Mouse (Mus musculus) MEL (cell line): ENCODE data around the gene Prkar1a. TPM values are rescaled to one million over a fixed set of nuclear protein-coding genes. Genes with fewer than 3 reads are reported as not detected.

Experiments
- DNase-seq: peaks from one replicate; pipeline ENCODE4 v3.0.0; 2011; ENCODE audit warnings: low read depth, low spot score
- H3K27ac ChIP-seq: 2 replicates; pipeline ENCODE4 v1.5.1; 2012; ENCODE audit warnings: low read depth, mild to moderate bottlenecking, control low read depth, low read length, moderate library complexity; ENCODE audit not compliant: control insufficient read depth
- H3K27me3 ChIP-seq, 2 experiments: fragments of 150-350 bp in 1 of 2; sonication (generic) in 1 of 2; 2 replicates each; pipeline ENCODE4 v1.6.1; 2012; ENCODE audit warnings: low read length in 2 of 2, mild to moderate bottlenecking in 2 of 2, improper control_type of control experiment in 1 of 2, moderate library complexity in 1 of 2; ENCODE audit not compliant: insufficient read depth in 2 of 2, control insufficient read depth in 1 of 2
- H3K36me3 ChIP-seq, 2 experiments: 2 replicates each; pipeline ENCODE4 v1.6.1; 2012 to 2014; ENCODE audit warnings: low read length in 2 of 2, improper control_type of control experiment in 1 of 2, inconsistent platforms in 1 of 2, mild to moderate bottlenecking in 1 of 2; ENCODE audit not compliant: insufficient read depth in 2 of 2, control insufficient read depth in 1 of 2
- H3K4me1 ChIP-seq, 2 experiments: fragments of 150-350 bp in 1 of 2; sonication (generic) in 1 of 2; 2 replicates each; pipeline ENCODE4 v1.6.1; 2012; ENCODE audit warnings: low read length in 2 of 2, improper control_type of control experiment in 1 of 2, mild to moderate bottlenecking in 1 of 2; ENCODE audit not compliant: insufficient read depth in 2 of 2, control insufficient read depth in 1 of 2
- H3K4me3 ChIP-seq, 2 experiments: fragments of 150-350 bp in 1 of 2; sonication (generic) in 1 of 2; 2 replicates each; pipeline ENCODE4 v1.5.1; 2012; ENCODE audit warnings: low read depth in 2 of 2, low read length in 2 of 2, mild to moderate bottlenecking in 2 of 2, moderate library complexity in 2 of 2, control low read depth in 1 of 2, improper control_type of control experiment in 1 of 2; ENCODE audit not compliant: control insufficient read depth in 1 of 2, insufficient read depth in 1 of 2
- H3K79me2 ChIP-seq: 2 replicates; pipeline ENCODE4 v1.6.1; 2012; ENCODE audit warnings: mild to moderate bottlenecking, low read length, moderate library complexity; ENCODE audit not compliant: control insufficient read depth, poor library complexity, insufficient read depth
- H3K9ac ChIP-seq: 2 replicates; pipeline ENCODE4 v1.6.1; 2012; ENCODE audit warnings: low read depth, mild to moderate bottlenecking, control low read depth, low read length, moderate library complexity; ENCODE audit not compliant: control insufficient read depth, poor library complexity, severe bottlenecking
- H3K9me3 ChIP-seq: fragments of 150-350 bp; sonication (generic); replicated peaks from 2 replicates; pipeline ENCODE4 v1.6.1; 2012; ENCODE audit warnings: mild to moderate bottlenecking, low read length, improper control_type of control experiment, moderate library complexity; ENCODE audit not compliant: insufficient read depth
- BHLHE40 ChIP-seq: IDR thresholded peaks from 2 replicates; pipeline ENCODE4 v1.6.1; 2012; ENCODE audit warnings: low read depth, mild to moderate bottlenecking, inconsistent platforms, low read length, improper control_type of control experiment, borderline replicate concordance
- CTCF ChIP-seq, 3 experiments: IDR thresholded peaks in 2 of 3; conservative IDR thresholded peaks in 1 of 3; 2 replicates each; pipeline ENCODE4 v1.5.1; 2011 to 2012; ENCODE audit warnings: low read length in 3 of 3, low read depth in 2 of 3, mild to moderate bottlenecking in 2 of 3, improper control_type of control experiment in 1 of 3, inconsistent platforms in 1 of 3, mixed read lengths in 1 of 3, moderate library complexity in 1 of 3; ENCODE audit not compliant: control insufficient read depth in 1 of 3, insufficient read depth in 1 of 3, poor library complexity in 1 of 3, severe bottlenecking in 1 of 3
- ELF1 ChIP-seq: IDR thresholded peaks from 2 replicates; pipeline ENCODE4 v1.6.1; 2014; ENCODE audit warnings: low read depth, mild to moderate bottlenecking, inconsistent platforms, low read length, improper control_type of control experiment, moderate library complexity
- ETS1 ChIP-seq: IDR thresholded peaks from 2 replicates; pipeline ENCODE4 v1.6.1; 2012; ENCODE audit warnings: low read depth, mild to moderate bottlenecking, inconsistent platforms, low read length, improper control_type of control experiment, moderate library complexity
- JUND ChIP-seq: IDR thresholded peaks from 2 replicates; pipeline ENCODE4 v1.6.1; 2011; ENCODE audit warnings: low read depth, mild to moderate bottlenecking, improper control_type of control experiment, low read length
- KAT2A ChIP-seq: conservative IDR thresholded peaks from 2 replicates; pipeline ENCODE4 v1.6.1; 2012; ENCODE audit warnings: low read depth, low read length, improper control_type of control experiment, inconsistent platforms
- MYB ChIP-seq: IDR thresholded peaks from 2 replicates; pipeline ENCODE4 v1.6.1; 2011; ENCODE audit warnings: mild to moderate bottlenecking, low read depth, low read length, improper control_type of control experiment
- MYC ChIP-seq: IDR thresholded peaks from 2 replicates; pipeline ENCODE4 v1.6.1; 2011; ENCODE audit warnings: low read depth, mild to moderate bottlenecking, low read length, improper control_type of control experiment, moderate library complexity
- NELFE ChIP-seq: IDR thresholded peaks from 2 replicates; pipeline ENCODE4 v1.6.1; 2011; ENCODE audit warnings: low read depth, low read length, improper control_type of control experiment
- POLR2A ChIP-seq, 2 experiments: IDR thresholded peaks; 2 replicates each; pipeline ENCODE4 v1.6.1; 2011 to 2012; ENCODE audit warnings: low read length in 2 of 2, mild to moderate bottlenecking in 2 of 2, control low read depth in 1 of 2, improper control_type of control experiment in 1 of 2, low read depth in 1 of 2, moderate library complexity in 1 of 2; ENCODE audit not compliant: control insufficient read depth in 1 of 2, insufficient read depth in 1 of 2, poor library complexity in 1 of 2
- POLR2AphosphoS2 ChIP-seq: IDR thresholded peaks from 2 replicates; pipeline ENCODE4 v1.6.1; 2011; ENCODE audit warnings: low read length, improper control_type of control experiment
- POLR2AphosphoS5 ChIP-seq: IDR thresholded peaks from 2 replicates; pipeline ENCODE4 v1.6.1; 2012; ENCODE audit warnings: low read depth, borderline replicate concordance, mild to moderate bottlenecking, inconsistent platforms, low read length, moderate library complexity, mixed read lengths
- RAD21 ChIP-seq: IDR thresholded peaks from 2 replicates; pipeline ENCODE4 v1.6.1; 2011; ENCODE audit warnings: mild to moderate bottlenecking, low read depth, low read length, improper control_type of control experiment
- SIN3A ChIP-seq: IDR thresholded peaks from 2 replicates; pipeline ENCODE4 v1.6.1; 2012; ENCODE audit warnings: low read length, improper control_type of control experiment, inconsistent platforms
- SMC3 ChIP-seq: IDR thresholded peaks from 2 replicates; pipeline ENCODE4 v1.6.1; 2011; ENCODE audit warnings: low read depth, low read length, improper control_type of control experiment
- TAL1 ChIP-seq: IDR thresholded peaks from 2 replicates; pipeline ENCODE4 v1.6.1; 2012; ENCODE audit warnings: mild to moderate bottlenecking, inconsistent platforms, low read length, moderate library complexity, mixed read lengths
- TCF12 ChIP-seq: IDR thresholded peaks from 2 replicates; pipeline ENCODE4 v1.6.1; 2014; ENCODE audit warnings: low read depth, mild to moderate bottlenecking, inconsistent platforms, low read length, improper control_type of control experiment, moderate library complexity
- USF2 ChIP-seq, 2 experiments: IDR thresholded peaks; 2 replicates each; pipeline ENCODE4 v1.6.1; 2011 to 2012; ENCODE audit warnings: improper control_type of control experiment in 2 of 2, low read length in 2 of 2, borderline replicate concordance in 1 of 2, inconsistent platforms in 1 of 2, low read depth in 1 of 2, mild to moderate bottlenecking in 1 of 2; ENCODE audit not compliant: insufficient read depth in 1 of 2
- ZC3H11A ChIP-seq: IDR thresholded peaks from 2 replicates; pipeline ENCODE4 v1.6.1; 2012; ENCODE audit warnings: low read depth, mild to moderate bottlenecking, inconsistent platforms, low read length, improper control_type of control experiment
- ZMIZ1 ChIP-seq: IDR thresholded peaks from 2 replicates; pipeline ENCODE4 v1.6.1; 2012; ENCODE audit warnings: low read depth, mild to moderate bottlenecking, inconsistent platforms, low read length, improper control_type of control experiment, moderate library complexity
- ZNF384 ChIP-seq: IDR thresholded peaks from 2 replicates; pipeline ENCODE4 v1.6.1; 2012; ENCODE audit warnings: low read depth, mild to moderate bottlenecking, inconsistent platforms, low read length, improper control_type of control experiment
- polyA plus RNA-seq, 2 experiments: library from polyadenylated mRNA; stranded (reverse) in 1 of 2; unstranded in 1 of 2; fragments of >175 nt in 1 of 2; fragments of >200 nt in 1 of 2; gene quantifications; 2 replicates each; pipeline versions ENCODE4 v1.2.1 to v1.2.4; 2012; ENCODE audit warnings: low replicate concordance in 2 of 2, low read depth in 1 of 2; ENCODE audit not compliant: insufficient read length in 2 of 2, insufficient read depth in 1 of 2, missing spikeins in 1 of 2
- total RNA-seq: library from RNA; depleted of rRNA; stranded (reverse); fragments of 300-350 nt; gene quantifications from 2 replicates; pipeline ENCODE4 v1.2.3, GENCODE M21; 2012

The Prkar1a gene
- total and polyA plus RNA-seq, 3 experiments: 69.6 to 152 TPM; not detected in 1

- H3K9ac ChIP-seq: no peak overlapping the region
- H3K4me3 ChIP-seq: no peak overlapping the region
- H3K36me3 ChIP-seq: peaks cover 10 to 26% of the 10 kb centered on the region in 2 experiments; a peak in 3 of 4 replicates
- no peak overlapping the region for H3K27ac ChIP-seq
- peak; percentile 81 for DNase-seq
- no peaks in the 10 kb centered on the region for H3K27me3 ChIP-seq
- peaks cover 0 to 15% of the 10 kb centered on the region in 2 experiments; a peak in 2 of 4 replicates for H3K4me1 ChIP-seq
- TF ChIP-seq KAT2A (no peak), POLR2AphosphoS2 (peak; percentile 45), ELF1 (no peak), JUND (peak; percentile 52; the same call in 1 of the 2 replicates), SIN3A (peak; percentile 46; the same call in 1 of the 2 replicates), CTCF (IDR thresholded peaks at IDR 0.05 in 2 of 3, conservative IDR thresholded peaks at IDR 0.05 in 1 of 3; ENCODE audit: control insufficient read depth in 1 of 3, insufficient read depth in 1 of 3, low read depth in 2 of 3, low read length in 3 of 3, poor library complexity in 1 of 3, severe bottlenecking in 1 of 3) (peak in 2 of 3 experiments; percentile 50 to 75; a peak in 4 of 6 replicates), RAD21 (peak; percentile 65), BHLHE40 (0 out of 2 replicates have a peak, but pooled peaks have one; percentile 21), ZNF384 (no peak), NELFE (no peak), POLR2A (IDR thresholded peaks at IDR 0.05; ENCODE audit: control insufficient read depth in 1 of 2, insufficient read depth in 1 of 2, low read depth in 1 of 2, low read length in 2 of 2, poor library complexity in 1 of 2) (peak in 1 of 2 experiments; percentile 11; a peak in 1 of 4 replicates), POLR2AphosphoS5 (no peak), TAL1 (no peak), ETS1 (0 out of 2 replicates have a peak, but pooled peaks have one; percentile 28), MYC (0 out of 2 replicates have a peak, but pooled peaks have one; percentile 44), SMC3 (peak; percentile 76), MYB (no peak), ZC3H11A (peak; percentile 54), USF2 (IDR thresholded peaks at IDR 0.05; ENCODE audit: borderline replicate concordance in 1 of 2, insufficient read depth in 1 of 2, low read depth in 1 of 2, low read length in 2 of 2) (0 out of 4 replicates have a peak, but pooled peaks of 1 of the 2 experiments have one; percentile 5), ZMIZ1 (no peak), TCF12 (0 out of 2 replicates have a peak, but pooled peaks have one; percentile 16)
- no peaks in the 10 kb centered on the region for H3K79me2 ChIP-seq
- no peaks in the 10 kb centered on the region for H3K9me3 ChIP-seq
Measured at GRCm38 (mm10) chr11:109670026-109670916, 21.1 kb downstream of the Prkar1a start.
